Mouse (Mus musculus) urinary bladder, postnatal 4 days (tissue): ENCODE results near the gene Tspan14.

Experiments used
- DNase-seq, 2 experiments: peaks; one replicate each; pipeline ENCODE4 v3.0.0; 2021 to 2022; ENCODE audit warnings: low spot score in 2 of 2

Tspan14 gene

GRCm38 (mm10) chr14:40952715-40953114 is 13.9 kb downstream of the Tspan14 start:
- DNase-seq: no peak

DNA sequence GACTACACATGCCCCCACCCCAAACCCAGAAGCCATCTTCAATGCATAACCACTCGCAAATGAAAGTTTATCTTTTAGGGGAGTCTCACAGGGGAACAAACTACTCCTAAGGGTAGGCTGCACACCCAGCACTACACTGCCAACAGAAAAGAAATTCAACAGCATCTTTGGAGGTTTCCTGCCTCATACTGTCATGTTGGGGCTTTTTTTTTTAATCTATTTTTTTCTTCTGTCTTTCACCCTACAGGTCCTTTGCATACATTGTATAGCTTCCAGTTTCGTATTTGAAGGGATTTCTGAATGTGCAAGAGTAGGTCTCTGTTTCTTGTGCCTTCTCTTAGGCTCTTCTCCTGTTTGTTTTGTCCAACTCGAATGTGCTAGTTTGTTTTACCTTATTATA is 14.3 kb downstream of the Tspan14 start:
- no peak for DNase-seq

DNA sequence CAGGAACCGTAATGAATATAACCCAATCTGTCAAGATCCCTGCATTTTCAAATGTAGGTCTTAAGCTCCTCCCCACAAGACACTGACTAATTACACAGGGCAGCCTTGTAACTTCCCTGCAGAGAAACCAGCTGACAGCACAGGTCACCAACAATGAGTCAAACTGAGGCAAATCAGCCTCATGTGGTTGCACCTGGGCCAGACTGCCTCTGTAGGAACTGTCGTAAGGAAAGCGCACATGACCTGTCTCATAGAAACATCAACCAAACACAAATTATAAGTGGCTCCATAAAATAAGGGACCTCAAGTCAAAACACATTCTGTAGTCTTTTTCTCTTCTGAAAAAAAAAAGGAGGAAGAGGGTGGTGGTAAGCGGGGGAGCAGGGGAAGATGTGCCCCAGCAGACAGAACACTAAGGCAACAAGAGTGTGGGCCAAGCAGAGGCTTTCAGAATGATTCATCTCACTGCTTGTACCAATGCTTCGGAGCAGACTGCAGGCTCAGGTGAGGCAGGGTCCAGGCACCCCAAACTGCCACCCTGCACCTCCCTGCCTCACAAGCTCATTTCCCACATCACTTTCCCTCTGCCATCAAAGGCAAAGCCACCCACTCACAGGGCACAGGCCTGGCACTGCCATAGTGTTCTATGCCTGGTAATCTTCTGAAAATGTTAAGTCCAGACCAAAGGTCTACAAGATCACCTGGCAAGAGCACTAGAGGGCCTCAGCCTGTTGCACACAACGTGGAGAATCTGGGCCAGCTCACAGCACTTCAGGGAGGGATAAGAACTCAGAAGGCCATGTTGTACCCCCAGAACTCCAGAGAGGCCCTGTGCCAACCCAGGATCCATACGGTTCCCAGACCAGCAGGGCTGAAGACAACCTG is 16.6 kb downstream of the Tspan14 start:
- DNase-seq: no peak

- DNase-seq: no peak
These were observed 17.6 kb downstream of the Tspan14 start for GRCm38 (mm10) chr14:40949047-40949446.

DNA sequence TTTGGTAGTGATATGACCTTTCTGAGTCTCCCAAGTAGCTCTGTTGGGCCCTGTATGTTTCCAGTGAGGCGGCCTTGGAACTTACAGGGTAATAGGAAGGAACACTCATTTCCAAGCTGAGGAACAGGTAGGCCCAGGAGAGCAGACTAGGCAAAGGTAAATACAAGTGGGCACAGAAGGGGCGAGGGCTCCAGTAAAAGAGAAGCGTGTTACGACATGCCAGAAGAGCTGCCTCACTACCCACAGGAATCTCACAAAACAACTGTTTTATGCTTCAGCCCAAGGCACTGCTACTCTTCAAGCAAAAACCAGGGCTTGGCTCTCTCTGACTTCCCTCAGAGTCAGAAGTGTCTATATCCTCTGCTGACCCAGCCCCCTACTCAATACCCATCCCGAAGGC is 18.1 kb downstream of the Tspan14 start:
- DNase-seq: peak in 1 of 2 experiments; percentile 33

- DNase-seq: peak in 1 of 2 experiments; percentile 45
These were observed 18.9 kb downstream of the Tspan14 start for GRCm38 (mm10) chr14:40947431-40948394.

DNA sequence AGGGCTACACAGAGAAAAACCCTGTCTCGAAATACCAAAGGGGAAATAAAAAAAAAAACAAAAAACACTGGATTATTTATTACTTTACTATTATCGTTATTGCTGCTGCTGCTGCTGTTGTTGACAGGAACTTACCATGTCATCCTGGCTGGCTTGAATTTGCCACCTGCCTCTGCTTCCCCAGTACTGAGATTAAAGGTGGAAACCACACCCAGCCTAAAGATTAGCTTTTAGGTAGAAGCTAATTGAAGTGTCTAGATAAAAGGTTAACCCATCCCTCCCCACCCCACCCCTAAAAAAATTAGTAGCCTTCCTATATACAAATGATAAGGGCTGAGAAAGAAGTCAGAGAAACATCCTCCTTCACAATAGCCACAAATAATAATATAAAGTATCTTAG is 22.8 kb downstream of the Tspan14 start:
- DNase-seq: no peak

DNA sequence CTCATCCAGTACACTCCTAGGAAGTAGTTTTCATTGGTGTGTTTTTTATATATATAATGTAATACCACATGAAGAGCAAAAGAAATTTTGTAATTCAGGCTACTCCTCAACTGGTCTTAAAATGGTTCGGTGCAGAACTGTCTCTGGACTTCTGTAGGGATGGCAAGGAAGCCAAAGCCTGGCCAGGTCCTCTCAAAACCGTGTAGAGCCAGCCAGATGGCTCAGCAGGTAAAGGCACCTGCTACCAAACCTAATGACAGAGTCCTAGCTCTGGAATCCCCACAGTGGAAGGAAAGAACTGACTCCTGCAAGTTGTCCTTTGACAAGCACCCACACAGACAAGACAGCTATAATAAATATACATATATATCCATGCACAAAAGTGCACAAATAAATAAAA is 24.2 kb downstream of the Tspan14 start:
- DNase-seq: no peak

DNA sequence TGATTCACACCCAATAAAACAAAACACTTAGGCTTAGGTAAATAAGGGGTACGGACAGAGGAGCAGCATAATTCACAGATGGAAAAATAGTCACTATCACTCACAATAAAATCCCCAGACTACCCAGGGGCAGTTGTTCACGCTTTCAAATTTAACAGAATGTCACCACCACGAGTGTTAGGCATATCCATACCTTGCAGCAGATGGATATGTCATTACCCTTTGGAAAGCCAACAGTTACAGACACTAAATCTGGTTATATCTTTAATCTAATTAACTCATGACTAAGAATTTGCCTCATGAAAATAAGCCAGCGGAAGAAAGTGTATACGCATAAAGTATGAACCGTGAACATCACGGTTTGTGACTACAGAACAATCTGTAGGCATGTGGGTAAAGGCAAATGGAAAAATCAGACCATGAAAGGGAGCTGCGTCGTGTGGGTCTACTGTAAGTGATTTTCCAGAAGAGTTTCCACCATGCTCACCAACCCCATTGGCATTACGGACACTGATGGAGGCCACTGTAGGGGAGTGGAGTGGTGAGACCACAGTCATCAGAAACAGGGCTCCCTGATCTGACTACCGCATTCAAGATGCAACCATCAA is 28.1 kb downstream of the Tspan14 start:
- DNase-seq: no peak

- DNase-seq: no peak
These were observed 29.6 kb downstream of the Tspan14 start for GRCm38 (mm10) chr14:40937052-40937451.

DNA sequence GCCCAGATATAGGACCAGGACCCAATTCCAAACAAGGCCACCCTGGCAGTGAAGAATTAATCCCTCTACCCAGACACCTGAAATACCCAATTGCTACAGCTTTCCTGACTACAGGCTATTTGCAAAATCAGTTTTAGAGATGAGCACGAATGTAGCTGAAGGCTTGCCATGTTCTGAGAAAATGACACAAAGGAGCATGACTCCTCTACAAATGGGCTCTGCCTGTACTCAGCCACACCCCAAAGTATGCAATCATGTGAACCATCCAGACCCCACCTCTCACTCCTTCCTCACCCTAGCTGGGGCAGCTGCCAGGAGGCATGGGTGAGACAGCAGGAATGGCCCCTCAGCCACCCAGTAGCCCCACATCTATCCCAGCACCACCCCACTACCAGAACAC is 31.1 kb downstream of the Tspan14 start:
- DNase-seq: no peak

GRCm38 (mm10) chr14:40935054-40935453 is 31.6 kb downstream of the Tspan14 start:
- no peak for DNase-seq

- DNase-seq: no peak
These were observed 33.3 kb downstream of the Tspan14 start for GRCm38 (mm10) chr14:40933328-40933727.

GRCm38 (mm10) chr14:40932225-40932624 is 34.4 kb downstream of the Tspan14 start:
- no peak for DNase-seq

GRCm38 (mm10) chr14:40931115-40931829 is 35.3 kb downstream of the Tspan14 start:
- no peak for DNase-seq

GRCm38 (mm10) chr14:40929943-40930342 is 36.7 kb downstream of the Tspan14 start:
- no peak for DNase-seq

DNA sequence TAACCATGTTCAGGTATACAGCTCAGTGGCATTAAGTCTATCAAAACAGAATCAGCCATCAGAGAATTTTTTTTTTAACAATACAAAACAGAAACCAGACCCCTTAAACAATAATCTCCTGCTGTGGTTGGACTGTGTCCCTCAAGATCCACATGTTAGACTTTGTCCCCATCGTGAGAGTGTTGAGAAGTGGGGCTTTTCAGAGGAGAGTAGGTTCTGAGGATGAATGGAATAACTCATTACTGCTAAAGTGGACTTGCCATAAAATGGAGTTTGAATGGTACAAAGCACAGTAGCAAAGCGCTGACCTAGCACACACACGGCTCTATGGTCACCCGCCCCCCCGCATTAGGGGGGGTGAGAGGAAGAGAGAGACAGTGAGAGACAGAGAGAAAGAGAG is 37.7 kb downstream of the Tspan14 start:
- no peak for DNase-seq

DNA sequence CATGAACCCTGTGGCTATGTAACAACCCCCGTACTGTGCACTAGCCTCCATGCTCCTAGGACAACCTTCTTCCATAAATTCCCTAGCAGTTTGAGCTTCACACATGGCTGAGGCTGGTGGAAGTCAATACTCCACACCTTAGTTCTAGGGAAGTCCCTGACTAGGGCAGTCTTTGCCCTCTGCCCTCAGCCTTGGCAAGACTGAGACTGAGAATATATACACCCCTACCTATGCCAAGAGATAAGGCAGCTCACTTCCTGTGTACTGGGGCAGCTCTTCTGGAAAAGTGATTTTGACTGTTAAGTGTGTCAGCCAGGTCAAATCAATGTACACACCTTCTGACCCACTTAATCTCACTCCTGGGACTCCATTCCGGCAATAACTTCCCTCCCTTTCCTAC is 39.6 kb downstream of the Tspan14 start:
- DNase-seq: no peak

DNA sequence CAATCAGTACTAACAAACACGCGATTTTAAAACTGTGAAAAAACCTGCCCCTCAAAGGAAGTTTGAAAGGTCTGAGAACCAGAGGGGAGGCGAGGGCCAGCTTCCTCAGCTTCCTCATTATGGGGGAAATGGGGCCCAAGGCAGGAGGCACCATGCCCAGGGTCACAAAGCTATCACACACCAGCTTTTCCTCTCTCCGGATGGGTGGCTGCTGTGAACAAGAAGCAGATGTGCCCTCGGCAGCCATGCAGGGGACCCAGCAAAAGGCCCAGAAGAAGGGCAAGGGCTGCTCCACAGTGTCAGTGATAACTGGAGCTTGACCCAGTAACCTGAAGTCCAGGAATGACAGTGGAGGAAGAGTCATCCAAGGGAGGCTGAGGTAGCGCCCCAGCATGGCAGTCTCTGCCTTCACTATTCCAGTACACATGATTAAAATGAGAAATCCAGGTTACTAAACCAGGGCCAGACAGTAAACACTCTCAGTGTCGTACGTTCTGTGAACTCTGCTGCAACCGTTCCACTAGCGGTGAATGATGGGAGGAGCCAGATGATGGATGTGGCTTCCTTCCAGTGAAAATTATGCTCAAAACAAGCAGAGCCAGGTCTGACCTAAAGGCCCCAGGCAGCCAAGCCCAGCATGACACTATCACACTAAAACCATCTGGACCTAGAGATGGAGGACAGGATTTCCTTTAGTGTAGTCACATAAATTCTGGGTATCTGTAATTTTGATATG is 42.1 kb downstream of the Tspan14 start:
- no peak for DNase-seq

- DNase-seq: no peak
These were observed 45.4 kb downstream of the Tspan14 start for GRCm38 (mm10) chr14:40921241-40921640.

DNA sequence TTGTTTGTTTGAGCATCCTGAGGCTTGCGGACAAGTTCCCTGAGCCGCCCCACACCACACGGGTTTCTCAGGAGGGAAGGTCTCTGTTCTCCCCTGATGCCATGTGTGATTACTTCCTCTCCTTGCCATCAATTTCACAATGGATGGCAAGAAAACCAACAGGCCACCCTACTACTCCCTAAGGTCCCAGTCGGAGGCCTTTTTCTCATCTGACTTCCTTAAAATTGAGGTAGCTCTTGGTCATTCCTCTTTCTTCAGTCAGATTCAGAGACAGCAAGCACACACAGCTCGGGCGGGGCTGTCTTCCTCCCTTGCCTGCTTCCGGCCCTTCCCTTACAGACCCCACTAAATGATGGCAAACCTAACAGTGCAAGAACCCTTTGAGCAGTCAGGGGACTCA is 47.1 kb downstream of the Tspan14 start:
- DNase-seq: no peak
